Mouse (Mus musculus): Measurements from ENCODE around the gene Gsdmc4. TPM values are rescaled to one million over a fixed set of nuclear protein-coding genes. Genes with fewer than 3 reads are reported as not detected.
"Not testable (repeated sequence)": the region's sequence is repeated elsewhere in the genome, so short reads cannot be mapped to it uniquely, and the experiment has no call there.

The Gsdmc4 gene
- polyA plus RNA-seq, 1 experiment from 2014 or later, result 0.07 TPM

DNA sequence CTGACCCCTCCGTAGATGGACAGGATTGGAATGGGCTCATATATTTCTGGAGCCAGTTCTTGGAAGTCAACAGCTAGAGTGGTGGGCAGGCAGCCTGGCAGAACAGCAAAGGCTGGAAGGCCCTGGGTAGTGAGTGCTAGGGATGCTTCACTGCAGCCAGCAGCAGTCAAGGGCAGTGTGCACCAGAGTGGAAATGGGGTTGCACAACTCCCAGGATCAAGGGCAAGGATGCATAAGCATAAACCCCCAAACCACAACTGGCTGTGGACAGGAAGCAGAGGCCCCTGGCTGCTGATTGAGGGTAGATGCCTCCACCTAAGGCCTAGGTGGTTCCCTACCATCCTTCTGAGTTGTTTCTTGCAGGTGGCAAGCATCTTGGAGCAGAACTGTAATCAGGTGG, 12.4 kb upstream of the Gsdmc4 start:
- no peak overlapping the region for H3K4me2 ChIP-seq (ENCODE audit: low read depth, low read length)
- H3K4me3 ChIP-seq (ENCODE audit: low read length), result no peak overlapping the region
- H3K27ac ChIP-seq (ENCODE audit: low read length), result no peak overlapping the region
- H3K9me3 ChIP-seq (replicated peaks; ENCODE audit: control insufficient read depth, low read length), result no peaks in the 10 kb centered on the region
- 76% methylated on average over 1 of the region's 1 CpGs for WGBS
- no peak for ATAC-seq (replicated peaks; ENCODE audit: extremely low read depth, insufficient read depth, low FRiP score)
- peaks cover 3% of the 10 kb centered on the region for H3K36me3 ChIP-seq (ENCODE audit: control insufficient read depth, insufficient read depth)
- H3K4me1 ChIP-seq (ENCODE audit: control insufficient read depth, insufficient read depth, low read length), result no peaks in the 10 kb centered on the region
- H3K27me3 ChIP-seq (ENCODE audit: control insufficient read depth, insufficient read depth, low read length), result no peaks in the 10 kb centered on the region
- no peak overlapping the region for H3K9ac ChIP-seq (ENCODE audit: low read length)

DNA sequence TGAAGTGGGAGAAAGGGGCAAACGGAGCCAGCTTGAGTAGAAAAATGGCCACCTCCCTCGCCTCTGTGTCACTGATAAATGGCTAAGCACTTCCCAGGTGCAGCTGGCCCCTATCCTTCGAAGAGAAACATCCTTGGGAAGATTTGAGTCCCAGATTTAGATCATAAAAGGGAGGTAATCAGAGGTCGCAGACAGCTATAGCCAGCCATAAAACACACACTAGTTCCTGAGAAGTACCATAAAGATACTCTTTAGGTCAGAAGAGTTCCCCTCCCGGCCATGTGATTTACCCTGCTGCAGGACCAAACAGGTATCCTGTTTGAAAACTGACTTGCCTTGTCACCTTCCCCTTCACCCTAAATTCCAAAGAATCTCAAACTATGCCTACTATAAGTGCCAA, 9.5 kb upstream of the Gsdmc4 start:
- H3K9ac ChIP-seq (ENCODE audit: low read length); H3K4me3 ChIP-seq (ENCODE audit: low read length); ATAC-seq (replicated peaks; ENCODE audit: extremely low read depth, insufficient read depth, low FRiP score); H3K36me3 ChIP-seq (ENCODE audit: control insufficient read depth, insufficient read depth); H3K4me1 ChIP-seq (ENCODE audit: control insufficient read depth, insufficient read depth, low read length); H3K27me3 ChIP-seq (ENCODE audit: control insufficient read depth, insufficient read depth, low read length); H3K9me3 ChIP-seq (replicated peaks; ENCODE audit: control insufficient read depth, low read length); H3K27ac ChIP-seq (ENCODE audit: low read length); H3K4me2 ChIP-seq (ENCODE audit: low read depth, low read length): not testable (repeated sequence)
- WGBS, result 52% methylated on average over 2 of the region's 5 CpGs

DNA sequence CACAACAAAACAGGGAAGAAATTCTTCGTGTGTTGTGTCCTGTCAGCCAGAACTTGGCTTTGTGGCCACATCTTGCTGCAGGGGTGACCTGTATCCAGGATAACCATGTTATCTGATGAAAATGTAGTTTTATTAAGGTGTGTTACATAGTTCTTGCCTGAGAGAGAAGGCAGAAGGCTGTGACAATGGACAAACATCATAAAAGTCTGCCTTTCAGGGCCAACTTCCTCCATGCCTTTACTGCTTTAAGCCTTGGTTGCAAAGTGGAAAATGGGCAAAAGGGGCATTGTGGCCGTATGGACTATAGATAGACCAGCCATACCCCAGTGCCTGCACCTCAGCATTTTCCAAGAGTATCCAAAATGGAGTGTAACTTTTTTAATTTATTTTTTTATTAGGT, 7.6 kb upstream of the Gsdmc4 start:
- not testable (repeated sequence) for H3K9ac ChIP-seq (ENCODE audit: low read length); H3K4me2 ChIP-seq (ENCODE audit: low read depth, low read length); ATAC-seq (replicated peaks; ENCODE audit: extremely low read depth, insufficient read depth, low FRiP score); H3K27me3 ChIP-seq (ENCODE audit: control insufficient read depth, insufficient read depth, low read length); H3K27ac ChIP-seq (ENCODE audit: low read length); H3K4me1 ChIP-seq (ENCODE audit: control insufficient read depth, insufficient read depth, low read length); H3K36me3 ChIP-seq (ENCODE audit: control insufficient read depth, insufficient read depth); H3K9me3 ChIP-seq (replicated peaks; ENCODE audit: control insufficient read depth, low read length); H3K4me3 ChIP-seq (ENCODE audit: low read length)
- WGBS, result 70% methylated on average over 1 of the region's 2 CpGs

DNA sequence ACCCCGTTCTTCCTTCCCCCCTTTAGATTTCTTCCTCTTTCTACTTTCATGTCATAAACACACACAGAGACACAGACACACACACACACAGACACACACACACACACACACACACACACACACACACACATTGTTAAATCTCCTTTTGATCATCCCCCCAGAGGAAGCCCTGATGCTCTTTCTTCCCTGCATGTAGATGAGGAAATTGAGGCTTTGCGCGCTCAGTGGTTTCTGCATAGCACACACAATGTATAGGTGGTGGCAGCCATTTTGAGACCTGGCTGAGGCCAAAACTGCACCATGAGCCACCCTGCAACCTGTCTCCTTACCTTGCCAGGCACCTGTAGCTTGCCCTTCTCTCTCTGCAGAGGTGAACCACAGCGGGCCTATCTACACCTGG, 4.5 kb upstream of the Gsdmc4 start:
- H3K4me3 ChIP-seq (ENCODE audit: low read length); H3K27me3 ChIP-seq (ENCODE audit: control insufficient read depth, insufficient read depth, low read length); H3K9ac ChIP-seq (ENCODE audit: low read length); H3K27ac ChIP-seq (ENCODE audit: low read length); H3K4me2 ChIP-seq (ENCODE audit: low read depth, low read length); H3K4me1 ChIP-seq (ENCODE audit: control insufficient read depth, insufficient read depth, low read length); H3K36me3 ChIP-seq (ENCODE audit: control insufficient read depth, insufficient read depth); ATAC-seq (replicated peaks; ENCODE audit: extremely low read depth, insufficient read depth, low FRiP score); H3K9me3 ChIP-seq (replicated peaks; ENCODE audit: control insufficient read depth, low read length): not testable (repeated sequence)
- 86% methylated on average over 3 of the region's 4 CpGs for WGBS

DNA sequence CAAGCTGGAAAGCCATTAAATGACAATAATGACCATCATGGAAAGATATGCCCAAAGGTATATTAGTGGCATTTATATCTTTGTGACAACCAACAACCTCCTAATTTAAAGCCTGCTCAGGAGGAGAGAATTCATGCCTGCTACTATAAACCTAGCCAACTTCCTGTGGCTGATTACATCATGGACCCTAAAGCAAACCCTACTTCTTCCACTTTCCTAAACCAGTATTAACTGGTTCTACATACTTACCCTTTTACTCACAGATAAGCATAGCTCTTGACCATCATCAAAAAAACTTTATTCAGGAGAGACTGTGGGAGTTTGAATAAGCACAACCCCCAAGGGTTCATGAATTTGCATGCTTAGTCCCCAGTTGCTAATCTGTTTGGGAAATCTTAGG, 2.2 kb downstream of the Gsdmc4 start:
- H3K27me3 ChIP-seq (ENCODE audit: control insufficient read depth, insufficient read depth, low read length); H3K36me3 ChIP-seq (ENCODE audit: control insufficient read depth, insufficient read depth); H3K4me3 ChIP-seq (ENCODE audit: low read length); ATAC-seq (replicated peaks; ENCODE audit: extremely low read depth, insufficient read depth, low FRiP score); H3K9me3 ChIP-seq (replicated peaks; ENCODE audit: control insufficient read depth, low read length); H3K9ac ChIP-seq (ENCODE audit: low read length); H3K27ac ChIP-seq (ENCODE audit: low read length); H3K4me1 ChIP-seq (ENCODE audit: control insufficient read depth, insufficient read depth, low read length); H3K4me2 ChIP-seq (ENCODE audit: low read depth, low read length): not testable (repeated sequence)

DNA sequence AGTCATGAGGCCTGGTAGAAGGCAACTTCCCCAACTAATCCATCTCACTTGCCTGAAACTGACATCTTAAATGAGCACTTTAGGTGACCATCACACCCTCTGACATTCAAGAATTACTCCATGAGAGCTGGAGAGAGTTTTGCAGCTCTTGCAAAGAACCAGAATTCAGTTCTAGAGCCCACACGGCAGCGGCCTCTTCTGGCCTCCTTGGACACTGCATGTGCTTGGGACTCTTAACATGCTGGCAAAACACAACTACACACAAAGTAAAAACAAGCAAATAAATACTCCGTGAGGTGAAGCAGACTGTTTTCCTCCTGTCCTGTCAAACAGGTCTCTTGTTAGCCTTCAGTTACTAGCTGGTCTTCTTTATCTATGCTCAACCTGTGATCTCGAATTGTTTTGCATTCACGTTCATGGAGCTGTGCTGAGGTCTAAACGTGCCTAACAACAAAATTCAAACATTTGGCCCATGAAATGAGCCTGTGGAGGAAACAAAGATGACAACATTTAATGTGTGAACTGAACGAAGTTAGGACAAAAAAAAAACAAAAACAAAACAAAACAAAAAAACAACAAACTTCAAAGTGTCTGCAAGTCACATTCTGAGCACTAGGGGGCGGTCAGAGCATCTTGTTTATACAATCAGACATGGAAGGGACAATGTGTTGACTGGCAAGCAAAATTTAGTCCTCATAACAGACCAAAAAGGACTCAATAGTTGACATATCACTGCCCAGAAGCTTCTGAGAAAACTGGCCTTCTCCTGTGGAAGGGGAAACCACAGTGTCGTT, 16.3 kb downstream of the Gsdmc4 start:
- Histone ChIP-seq H3K4me2 (ENCODE audit: low read depth, low read length) (peak overlapping the region; percentile 59), H3K4me3 (ENCODE audit: low read length) (peak overlapping the region; percentile 27)
- H3K4me1 ChIP-seq (ENCODE audit: control insufficient read depth, insufficient read depth, low read length); H3K27me3 ChIP-seq (ENCODE audit: control insufficient read depth, insufficient read depth, low read length); H3K9me3 ChIP-seq (replicated peaks; ENCODE audit: control insufficient read depth, low read length); ATAC-seq (replicated peaks; ENCODE audit: extremely low read depth, insufficient read depth, low FRiP score); H3K36me3 ChIP-seq (ENCODE audit: control insufficient read depth, insufficient read depth); H3K27ac ChIP-seq (ENCODE audit: low read length); H3K9ac ChIP-seq (ENCODE audit: low read length): not testable (repeated sequence)
- 27% methylated on average over 9 of the region's 9 CpGs for WGBS

DNA sequence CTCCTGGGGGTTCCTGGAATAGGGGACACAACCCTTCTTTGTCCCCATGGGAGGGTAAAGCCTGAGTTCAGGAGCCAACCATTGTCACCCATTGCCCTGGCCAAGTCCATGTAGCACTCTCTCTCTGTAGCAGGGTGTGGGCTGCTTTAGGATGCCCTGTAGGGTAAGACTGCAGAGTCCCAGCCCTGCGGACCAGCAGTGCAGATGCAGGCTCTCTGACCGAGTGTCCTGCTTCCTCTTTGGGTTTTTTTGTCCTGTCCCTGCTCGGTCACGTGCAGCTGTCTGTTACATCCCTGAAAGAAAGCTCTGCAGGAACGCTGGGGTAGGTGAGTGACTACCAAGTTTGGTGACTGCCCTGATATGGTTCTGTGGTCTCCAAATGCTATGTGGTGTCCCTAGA, 23.7 kb downstream of the Gsdmc4 start:
- not testable (repeated sequence) for H3K4me2 ChIP-seq (ENCODE audit: low read depth, low read length); H3K36me3 ChIP-seq (ENCODE audit: control insufficient read depth, insufficient read depth); H3K27me3 ChIP-seq (ENCODE audit: control insufficient read depth, insufficient read depth, low read length); H3K9me3 ChIP-seq (replicated peaks; ENCODE audit: control insufficient read depth, low read length); H3K9ac ChIP-seq (ENCODE audit: low read length); H3K4me1 ChIP-seq (ENCODE audit: control insufficient read depth, insufficient read depth, low read length); H3K27ac ChIP-seq (ENCODE audit: low read length); ATAC-seq (replicated peaks; ENCODE audit: extremely low read depth, insufficient read depth, low FRiP score); H3K4me3 ChIP-seq (ENCODE audit: low read length)
- 61% methylated on average over 3 of the region's 5 CpGs for WGBS

DNA sequence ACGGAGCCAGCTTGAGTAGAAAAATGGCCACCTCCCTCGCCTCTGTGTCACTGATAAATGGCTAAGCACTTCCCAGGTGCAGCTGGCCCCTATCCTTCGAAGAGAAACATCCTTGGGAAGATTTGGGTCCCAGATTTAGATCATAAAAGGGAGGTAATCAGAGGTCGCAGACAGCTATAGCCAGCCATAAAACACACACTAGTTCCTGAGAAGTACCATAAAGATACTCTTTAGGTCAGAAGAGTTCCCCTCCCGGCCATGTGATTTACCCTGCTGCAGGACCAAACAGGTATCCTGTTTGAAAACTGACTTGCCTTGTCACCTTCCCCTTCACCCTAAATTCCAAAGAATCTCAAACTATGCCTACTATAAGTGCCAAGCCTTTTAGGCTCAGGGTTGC, 24.1 kb downstream of the Gsdmc4 start:
- not testable (repeated sequence) for H3K9ac ChIP-seq (ENCODE audit: low read length); H3K27me3 ChIP-seq (ENCODE audit: control insufficient read depth, insufficient read depth, low read length); H3K4me2 ChIP-seq (ENCODE audit: low read depth, low read length); H3K4me1 ChIP-seq (ENCODE audit: control insufficient read depth, insufficient read depth, low read length); H3K27ac ChIP-seq (ENCODE audit: low read length); H3K9me3 ChIP-seq (replicated peaks; ENCODE audit: control insufficient read depth, low read length); ATAC-seq (replicated peaks; ENCODE audit: extremely low read depth, insufficient read depth, low FRiP score); H3K36me3 ChIP-seq (ENCODE audit: control insufficient read depth, insufficient read depth); H3K4me3 ChIP-seq (ENCODE audit: low read length)
- WGBS, result no CpG with 5 or more reads among the region's 5 CpGs

DNA sequence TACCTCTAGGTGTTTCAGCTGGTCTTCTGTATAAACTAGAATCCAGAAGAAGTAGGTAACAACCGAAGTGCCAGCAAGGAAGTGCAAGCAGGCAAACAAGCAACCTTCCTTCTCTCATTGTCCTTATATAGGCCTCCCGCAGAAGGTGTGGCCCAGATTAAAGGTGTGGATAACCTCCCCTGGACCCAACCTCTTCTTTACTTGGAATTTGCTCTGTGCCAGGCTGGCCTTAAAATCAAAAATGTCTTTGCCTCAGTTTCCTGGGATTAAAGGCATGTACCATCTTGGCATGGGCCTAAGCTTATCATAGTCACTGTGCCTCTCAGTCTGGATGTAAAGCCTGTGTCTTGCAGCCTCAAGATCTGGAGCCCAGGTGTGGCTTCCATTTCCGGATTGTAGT, 33.6 kb downstream of the Gsdmc4 start, which contains the start of gene Gsdmc3:
Gene Gsdmc3 (minus strand): TSS at position 101 of the 400 bp plus-strand sequence.
- not testable (repeated sequence) for H3K36me3 ChIP-seq (ENCODE audit: control insufficient read depth, insufficient read depth); H3K9ac ChIP-seq (ENCODE audit: low read length); H3K4me2 ChIP-seq (ENCODE audit: low read depth, low read length); H3K27ac ChIP-seq (ENCODE audit: low read length); H3K9me3 ChIP-seq (replicated peaks; ENCODE audit: control insufficient read depth, low read length); H3K27me3 ChIP-seq (ENCODE audit: control insufficient read depth, insufficient read depth, low read length); H3K4me1 ChIP-seq (ENCODE audit: control insufficient read depth, insufficient read depth, low read length); H3K4me3 ChIP-seq (ENCODE audit: low read length); ATAC-seq (replicated peaks; ENCODE audit: extremely low read depth, insufficient read depth, low FRiP score)
- 78% methylated on average over 1 of the region's 3 CpGs for WGBS
